Mouse (Mus musculus) cerebellum, adult 2 months (tissue): Measurements from ENCODE around the gene Sart3.

Experiments used
- CTCF ChIP-seq: fragments of 200-500 bp; IDR thresholded peaks from 2 replicates; pipeline ENCODE4 v1.5.1; 2011; ENCODE audit warnings: low read depth, mild to moderate bottlenecking, control low read depth, low read length, moderate library complexity, borderline replicate concordance; ENCODE audit not compliant: insufficient read depth
- POLR2A ChIP-seq: fragments of 200-500 bp; IDR thresholded peaks from 2 replicates; pipeline ENCODE4 v1.6.1; 2011; ENCODE audit warnings: low read length, control low read depth, borderline replicate concordance; ENCODE audit not compliant: insufficient read depth

GRCm38 (mm10) chr5:113723567-113724237 is 48.6 kb downstream of the Sart3 start:
- TF ChIP-seq POLR2A (no peak), CTCF (no peak)
